Mouse (Mus musculus) cortical plate, adult 2 months (tissue): ENCODE results near the gene Gm10282.

Experiments
- CTCF ChIP-seq: fragments of 200-500 bp; IDR thresholded peaks from 2 replicates; pipeline ENCODE4 v1.5.1; 2011; ENCODE audit warnings: mild to moderate bottlenecking, control low read depth, low read length; ENCODE audit not compliant: insufficient read depth; ENCODE audit errors: extremely low read depth
- POLR2A ChIP-seq: fragments of 200-500 bp; IDR thresholded peaks from 2 replicates; pipeline ENCODE4 v1.6.1; 2011; ENCODE audit warnings: mild to moderate bottlenecking, low read length, control low read depth; ENCODE audit not compliant: insufficient read depth; ENCODE audit errors: extremely low read depth

GRCm38 (mm10) chr8:72308276-72308675 is 3.2 kb upstream of the Gm10282 start:
- TF ChIP-seq CTCF (no peak), POLR2A (no peak)
